Mouse (Mus musculus): ENCODE measurements around the gene Cadps2. TPM values are rescaled to one million over a fixed set of nuclear protein-coding genes. Genes with fewer than 3 reads are reported as not detected.

Cadps2 gene
- total RNA-seq, 2 experiments from 2014 or later = 78.3 to 87.8 TPM

Other genes starting within 250 kb of the Cadps2 start
- gene Rnf133, start 189.1 kb downstream of the Cadps2 start, total RNA-seq (2021) = 1 to 10 TPM in 1 of 2 experiments, under 1 TPM in 1; 0.20 to 1.1 TPM
- gene Rnf148, start 184.3 kb downstream of the Cadps2 start, total RNA-seq (2021) = under 1 TPM; 0.44 to 0.80 TPM
- not detected for gene Tas2r118, start 130.6 kb upstream of the Cadps2 start, total RNA-seq (2021)